Mouse (Mus musculus): ENCODE data around the gene Gfm1. TPM values are rescaled to one million over a fixed set of nuclear protein-coding genes. Genes with fewer than 3 reads are reported as not detected.

The Gfm1 gene
- polyA plus RNA-seq, 1 experiment from 2014 or later: 40.3 TPM

GRCm38 (mm10) chr3:67498773-67499405 is 69.0 kb downstream of the Gfm1 start:
- H3K36me3 ChIP-seq: no peaks in the 10 kb centered on the region
- no peak overlapping the region for H3K4me3 ChIP-seq (replicated peaks)
- H3K4me1 ChIP-seq: no peaks in the 10 kb centered on the region
- H3K9me3 ChIP-seq: no peaks in the 10 kb centered on the region
- peak; percentile 50; the same call in 1 of the 2 replicates for ATAC-seq (ENCODE audit: insufficient read depth, low FRiP score, low read depth)
- 90% methylated on average over 8 of the region's 8 CpGs for WGBS
- H3K27ac ChIP-seq: no peak overlapping the region
- H3K9ac ChIP-seq: no peak overlapping the region
- no peak overlapping the region for H3K4me2 ChIP-seq
- H3K27me3 ChIP-seq (replicated peaks): no peaks in the 10 kb centered on the region

DNA sequence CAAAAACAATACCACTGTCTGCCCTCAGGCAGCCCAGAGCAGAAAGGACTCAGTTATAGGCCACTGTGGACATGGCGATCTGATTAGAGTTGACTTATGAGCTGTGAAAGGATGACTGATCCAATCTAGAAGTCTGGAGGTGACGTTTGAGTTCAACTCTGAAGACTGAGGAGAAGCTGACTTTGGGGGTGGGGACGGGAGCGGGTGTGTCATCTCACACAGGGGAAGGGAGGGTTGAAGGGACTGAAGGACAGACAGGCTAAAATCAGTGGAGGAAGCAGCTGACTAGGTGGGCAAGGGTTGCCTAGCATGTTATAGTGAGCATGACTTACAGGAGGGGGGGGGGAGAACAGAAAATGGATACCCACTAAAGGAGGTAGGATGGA is 69.5 kb downstream of the Gfm1 start:
- Histone ChIP-seq H3K4me2 (no peak overlapping the region), H3K4me3 (replicated peaks) (no peak overlapping the region), H3K4me1 (no peaks in the 10 kb centered on the region), H3K27ac (no peak overlapping the region), H3K9ac (no peak overlapping the region), H3K27me3 (replicated peaks) (no peaks in the 10 kb centered on the region), H3K9me3 (no peaks in the 10 kb centered on the region), H3K36me3 (no peaks in the 10 kb centered on the region)
- ATAC-seq (ENCODE audit: insufficient read depth, low FRiP score, low read depth): no peak
- WGBS: 90% methylated on average over 4 of the region's 4 CpGs

DNA sequence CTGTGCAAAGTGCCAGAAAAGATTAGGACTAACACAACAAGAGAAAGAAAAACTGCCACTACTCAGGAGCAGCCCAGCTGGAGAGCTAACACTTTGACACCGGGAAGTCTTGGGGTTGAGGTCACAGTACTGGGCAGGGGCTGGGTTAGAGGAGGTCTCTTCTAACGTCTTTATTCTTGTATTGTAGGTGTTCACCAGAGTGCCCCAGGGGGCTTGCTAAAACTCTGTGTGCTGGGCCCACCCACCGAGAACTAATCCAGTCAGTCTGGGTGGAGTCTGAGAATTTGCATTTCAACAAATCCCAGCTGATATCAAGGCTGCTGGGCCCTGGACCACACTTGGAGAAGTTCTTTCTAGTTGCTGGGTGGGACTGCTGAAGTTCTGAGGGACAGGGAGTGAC is 74.0 kb downstream of the Gfm1 start:
- Histone ChIP-seq H3K4me1 (no peaks in the 10 kb centered on the region), H3K9me3 (no peaks in the 10 kb centered on the region), H3K9ac (no peak overlapping the region), H3K4me2 (no peak overlapping the region), H3K36me3 (no peaks in the 10 kb centered on the region), H3K4me3 (replicated peaks) (no peak overlapping the region), H3K27me3 (replicated peaks) (no peaks in the 10 kb centered on the region), H3K27ac (no peak overlapping the region)
- no peak for ATAC-seq (ENCODE audit: insufficient read depth, low FRiP score, low read depth)
- 16% methylated on average over 3 of the region's 3 CpGs for WGBS

DNA sequence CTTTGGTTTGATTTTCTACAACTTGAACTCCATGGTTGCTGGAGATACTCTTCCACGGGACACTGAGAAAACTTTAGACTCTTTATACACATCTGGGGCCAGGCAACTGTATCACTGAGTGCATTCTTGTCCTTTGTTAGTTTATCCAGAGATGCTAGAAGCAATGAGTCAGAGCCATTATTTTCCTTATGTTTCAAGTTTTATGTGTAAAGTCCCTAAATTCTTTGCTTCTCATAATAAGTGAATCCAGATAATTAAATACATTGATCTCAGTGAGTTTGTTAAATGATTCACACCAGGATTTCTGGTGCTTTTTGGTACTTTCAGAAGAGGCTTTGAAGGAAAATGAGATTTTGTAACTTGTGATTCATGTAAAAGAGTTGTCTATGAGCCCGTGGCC is 75.4 kb downstream of the Gfm1 start:
- Histone ChIP-seq H3K4me3 (replicated peaks) (no peak overlapping the region), H3K27ac (no peak overlapping the region), H3K9me3 (no peaks in the 10 kb centered on the region), H3K4me1 (no peaks in the 10 kb centered on the region), H3K4me2 (no peak overlapping the region), H3K27me3 (replicated peaks) (no peaks in the 10 kb centered on the region), H3K9ac (no peak overlapping the region), H3K36me3 (no peaks in the 10 kb centered on the region)
- no peak for ATAC-seq (ENCODE audit: insufficient read depth, low FRiP score, low read depth)
- WGBS: 73% methylated on average over 2 of the region's 2 CpGs

DNA sequence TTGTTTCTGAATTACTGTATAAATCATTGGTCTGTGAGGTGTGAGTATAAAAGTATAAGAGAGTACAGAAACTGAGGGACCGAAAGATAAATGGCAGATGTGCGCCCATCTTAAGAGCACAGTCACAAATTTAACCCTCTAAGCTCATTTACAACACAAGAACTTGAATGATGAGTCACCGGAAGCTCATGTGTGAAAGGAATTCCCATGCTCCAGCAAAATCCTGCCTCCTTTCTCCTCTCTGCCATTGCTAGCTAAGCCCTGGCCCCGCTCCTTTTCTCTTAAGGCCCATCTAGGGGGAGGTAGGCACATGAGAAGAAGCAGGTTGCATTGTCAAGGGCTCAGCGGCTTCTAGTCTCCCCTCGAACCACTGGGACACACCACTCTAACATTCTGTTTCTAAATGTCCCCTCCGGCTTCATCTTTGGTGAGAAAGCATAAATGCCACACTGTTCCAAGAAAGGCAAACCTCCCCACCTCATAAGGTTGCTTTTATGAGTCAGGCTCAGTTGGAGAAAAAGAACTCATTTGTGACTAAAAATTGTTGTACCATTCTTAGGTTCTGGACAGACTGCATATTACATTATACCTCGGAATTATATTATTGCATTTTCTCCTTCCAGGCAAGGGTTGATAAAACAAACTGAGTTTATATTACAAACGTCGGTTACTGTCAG is 78.5 kb downstream of the Gfm1 start:
- 78% methylated on average over 10 of the region's 10 CpGs for WGBS
- Histone ChIP-seq H3K9ac (no peak overlapping the region), H3K4me2 (no peak overlapping the region), H3K4me3 (replicated peaks) (no peak overlapping the region), H3K9me3 (no peaks in the 10 kb centered on the region), H3K27me3 (replicated peaks) (no peaks in the 10 kb centered on the region), H3K36me3 (no peaks in the 10 kb centered on the region), H3K27ac (no peak overlapping the region), H3K4me1 (no peaks in the 10 kb centered on the region)
- ATAC-seq (ENCODE audit: insufficient read depth, low FRiP score, low read depth): no peak

GRCm38 (mm10) chr3:67512807-67513206 is 82.9 kb downstream of the Gfm1 start:
- Histone ChIP-seq H3K27me3 (replicated peaks) (peaks cover 16% of the 10 kb centered on the region), H3K9ac (no peak overlapping the region), H3K4me1 (peaks cover 9% of the 10 kb centered on the region; the same call in 1 of the 2 replicates), H3K9me3 (no peaks in the 10 kb centered on the region), H3K36me3 (no peaks in the 10 kb centered on the region), H3K4me2 (no peak overlapping the region), H3K27ac (no peak overlapping the region), H3K4me3 (replicated peaks) (no peak overlapping the region)
- ATAC-seq (ENCODE audit: insufficient read depth, low FRiP score, low read depth): no peak
- WGBS: 2% methylated on average over 5 of the region's 5 CpGs

DNA sequence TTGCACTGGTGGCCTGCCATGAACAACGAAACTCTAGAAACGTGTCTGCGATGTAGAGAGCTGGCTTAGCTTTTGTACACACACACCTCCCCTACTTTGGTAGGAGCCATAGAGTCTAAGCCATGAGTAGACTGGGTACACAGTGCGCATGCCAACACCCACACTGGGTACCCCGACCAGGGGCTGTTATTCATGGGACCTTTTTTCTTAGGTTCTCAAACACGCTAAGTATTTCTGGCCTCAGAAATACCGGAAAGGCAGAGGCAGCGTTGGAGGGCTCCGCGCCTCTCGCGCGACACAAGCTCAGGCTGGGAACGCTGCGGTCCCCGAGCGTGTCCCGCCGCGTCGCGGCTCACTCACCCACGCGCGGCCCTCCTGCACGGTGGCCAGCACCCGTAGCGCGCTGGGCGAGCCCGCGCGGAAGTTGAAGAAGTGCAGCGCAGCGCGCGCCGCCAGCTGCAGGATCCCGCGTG is 84.9 kb downstream of the Gfm1 start:
- H3K4me1 ChIP-seq: peaks cover 9% of the 10 kb centered on the region; the same call in 1 of the 2 replicates
- H3K4me2 ChIP-seq: peak overlapping the region; percentile 99
- no peaks in the 10 kb centered on the region for H3K36me3 ChIP-seq
- no peaks in the 10 kb centered on the region for H3K9me3 ChIP-seq
- peak overlapping the region; percentile 35 for H3K9ac ChIP-seq
- H3K27ac ChIP-seq: no peak overlapping the region
- peaks cover 16% of the 10 kb centered on the region for H3K27me3 ChIP-seq (replicated peaks)
- 0 out of 2 replicates have a peak, but pooled peaks have one; percentile 20 for ATAC-seq (ENCODE audit: insufficient read depth, low FRiP score, low read depth)
- WGBS: 4% methylated on average over 40 of the region's 40 CpGs
- peak overlapping the region; percentile 54 for H3K4me3 ChIP-seq (replicated peaks)

- 2% methylated on average over 38 of the region's 38 CpGs for WGBS
- H3K9me3 ChIP-seq: no peaks in the 10 kb centered on the region
- H3K4me2 ChIP-seq: peak within 1 kb of the TSS; percentile 99
- H3K27ac ChIP-seq: no peak within 1 kb of the TSS
- H3K36me3 ChIP-seq: no peaks in the 10 kb centered on the region
- peaks cover 9% of the 10 kb centered on the region; the same call in 1 of the 2 replicates for H3K4me1 ChIP-seq
- H3K27me3 ChIP-seq (replicated peaks): peaks cover 16% of the 10 kb centered on the region
- peak within 1 kb of the TSS; percentile 35 for H3K9ac ChIP-seq
- ATAC-seq (ENCODE audit: insufficient read depth, low FRiP score, low read depth): no peak
- peak within 1 kb of the TSS; percentile 54 for H3K4me3 ChIP-seq (replicated peaks)
These were observed 85.4 kb downstream of the Gfm1 start, which contains the start of gene Rarres1 for GRCm38 (mm10) chr3:67515274-67515801. Gene Rarres1, minus strand, starts transcription at chr3:67515523.

GRCm38 (mm10) chr3:67520568-67521143 is 90.8 kb downstream of the Gfm1 start:
- Histone ChIP-seq H3K27ac (no peak overlapping the region), H3K36me3 (no peaks in the 10 kb centered on the region), H3K27me3 (replicated peaks) (peaks cover 7% of the 10 kb centered on the region), H3K4me1 (0 out of 2 replicates have a peak, but pooled peaks cover under 1% of the 10 kb centered on the region), H3K4me3 (replicated peaks) (no peak overlapping the region), H3K9me3 (no peaks in the 10 kb centered on the region), H3K4me2 (no peak overlapping the region), H3K9ac (no peak overlapping the region)
- WGBS: 85% methylated on average over 5 of the region's 5 CpGs
- ATAC-seq (ENCODE audit: insufficient read depth, low FRiP score, low read depth): no peak

DNA sequence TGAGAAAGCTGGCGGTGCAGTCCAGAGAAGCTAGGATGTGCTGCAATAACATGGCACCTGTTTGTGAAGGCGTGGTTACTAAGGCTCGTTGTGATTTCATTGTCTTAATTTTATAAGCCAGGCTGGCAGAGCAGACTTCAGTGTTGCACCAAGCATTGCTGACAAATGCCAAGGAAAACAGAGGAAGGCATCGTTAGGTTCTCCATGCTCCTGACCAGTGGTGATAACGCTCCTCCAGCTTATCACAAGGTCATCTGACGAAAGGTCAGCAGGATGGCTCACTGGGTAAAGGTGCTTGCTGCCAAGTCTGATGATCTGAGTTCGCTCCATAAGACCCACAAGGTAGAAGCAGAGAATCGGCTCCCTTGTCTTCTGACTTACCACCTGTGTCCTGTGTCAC is 92.8 kb downstream of the Gfm1 start:
- H3K4me1 ChIP-seq: no peaks in the 10 kb centered on the region
- no peak overlapping the region for H3K27ac ChIP-seq
- no peak overlapping the region for H3K4me3 ChIP-seq (replicated peaks)
- no peaks in the 10 kb centered on the region for H3K9me3 ChIP-seq
- H3K4me2 ChIP-seq: no peak overlapping the region
- H3K27me3 ChIP-seq (replicated peaks): no peaks in the 10 kb centered on the region
- no peak for ATAC-seq (ENCODE audit: insufficient read depth, low FRiP score, low read depth)
- H3K9ac ChIP-seq: no peak overlapping the region
- no peaks in the 10 kb centered on the region for H3K36me3 ChIP-seq
- WGBS: 78% methylated on average over 8 of the region's 8 CpGs

DNA sequence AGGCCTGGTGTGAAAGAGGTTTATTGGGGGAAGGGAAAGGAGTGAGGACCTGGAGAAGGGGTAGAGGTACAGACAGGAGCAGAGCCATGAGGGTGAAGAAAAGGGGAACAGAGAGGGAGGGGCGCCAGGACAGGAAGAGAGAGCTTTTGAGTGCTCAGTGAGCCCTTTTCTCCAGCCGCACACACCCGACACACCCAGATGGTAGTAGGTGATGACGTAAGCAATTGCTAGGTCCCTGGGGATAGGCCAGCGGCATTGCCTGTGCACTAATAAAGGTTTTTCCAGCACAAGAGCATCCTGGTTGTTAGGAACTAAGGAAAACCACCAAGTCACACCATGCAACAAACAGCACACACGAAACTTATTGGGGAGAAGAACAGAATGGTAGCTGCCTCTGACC is 94.9 kb downstream of the Gfm1 start:
- no peaks in the 10 kb centered on the region for H3K4me1 ChIP-seq
- no peak overlapping the region for H3K4me3 ChIP-seq (replicated peaks)
- WGBS: 80% methylated on average over 6 of the region's 6 CpGs
- no peaks in the 10 kb centered on the region for H3K36me3 ChIP-seq
- H3K27me3 ChIP-seq (replicated peaks): no peaks in the 10 kb centered on the region
- H3K9me3 ChIP-seq: no peaks in the 10 kb centered on the region
- H3K27ac ChIP-seq: no peak overlapping the region
- H3K4me2 ChIP-seq: no peak overlapping the region
- H3K9ac ChIP-seq: no peak overlapping the region
- ATAC-seq (ENCODE audit: insufficient read depth, low FRiP score, low read depth): no peak
